Mouse (Mus musculus): ENCODE data around the gene Mfrp. TPM values are rescaled to one million over a fixed set of nuclear protein-coding genes. Genes with fewer than 3 reads are reported as not detected.
"Not testable (repeated sequence)": the region's sequence is repeated elsewhere in the genome, so short reads cannot be mapped to it uniquely, and the experiment has no call there.

The Mfrp gene
- total RNA-seq, 2 experiments from 2014 or later: not detected

GRCm38 (mm10) chr9:44104881-44105280 is 3.4 kb downstream of the Mfrp start:
- no peak for DNase-seq

GRCm38 (mm10) chr9:44105781-44106180 is 4.3 kb downstream of the Mfrp start:
- DNase-seq: no peak

- DNase-seq: no peak
These were observed 4.7 kb downstream of the Mfrp start for GRCm38 (mm10) chr9:44106182-44106581.

- DNase-seq: no peak
These were observed 5.1 kb downstream of the Mfrp start for GRCm38 (mm10) chr9:44106596-44106995.

- peak; percentile 94 to 95 for DNase-seq
These were observed 5.6 kb downstream of the Mfrp start, which contains the start of gene C1qtnf5 for GRCm38 (mm10) chr9:44107110-44107509. Gene C1qtnf5 (plus strand): TSS chr9:44107245.

- peak in 1 of 2 experiments; percentile 70 for DNase-seq
These were observed 6.1 kb downstream of the Mfrp start for GRCm38 (mm10) chr9:44107557-44108179.

- DNase-seq: no peak
These were observed 6.9 kb downstream of the Mfrp start for GRCm38 (mm10) chr9:44108269-44109055.

- peak; percentile 70 to 90 for DNase-seq
These were observed 8.0 kb downstream of the Mfrp start for GRCm38 (mm10) chr9:44109360-44110095.

- DNase-seq: not testable (repeated sequence)
These were observed 10.4 kb downstream of the Mfrp start for GRCm38 (mm10) chr9:44111909-44112308.

GRCm38 (mm10) chr9:44113105-44113789 is 11.7 kb downstream of the Mfrp start, which contains the start of the genes Gm49380 and Rnf26:
Gene Gm49380 (minus strand): TSS chr9:44113500.
Gene Rnf26 (minus strand): TSS chr9:44113517.
- DNase-seq: peak; percentile 98 to 99

- DNase-seq: no peak
These were observed 12.9 kb downstream of the Mfrp start for GRCm38 (mm10) chr9:44114453-44114852.

- no peak for DNase-seq
These were observed 14.1 kb downstream of the Mfrp start for GRCm38 (mm10) chr9:44115599-44115998.

- no peak for DNase-seq
These were observed 14.7 kb downstream of the Mfrp start for GRCm38 (mm10) chr9:44116182-44116581.

- peak in 1 of 2 experiments; percentile 56 for DNase-seq
These were observed 17.5 kb downstream of the Mfrp start for GRCm38 (mm10) chr9:44119011-44119410.

- no peak for DNase-seq
These were observed 18.5 kb downstream of the Mfrp start for GRCm38 (mm10) chr9:44119948-44120465.

GRCm38 (mm10) chr9:44124317-44124716 is 22.8 kb downstream of the Mfrp start:
- no peak for DNase-seq

- DNase-seq: no peak
These were observed 23.5 kb downstream of the Mfrp start for GRCm38 (mm10) chr9:44125026-44125425.

GRCm38 (mm10) chr9:44125546-44126428 is 24.3 kb downstream of the Mfrp start:
- DNase-seq: peak; percentile 87 to 93

- DNase-seq: no peak
These were observed 25.2 kb downstream of the Mfrp start for GRCm38 (mm10) chr9:44126746-44127145.

GRCm38 (mm10) chr9:44127351-44127801 is 25.8 kb downstream of the Mfrp start:
- DNase-seq: peak; percentile 44 to 57

- no peak for DNase-seq
These were observed 28.1 kb downstream of the Mfrp start for GRCm38 (mm10) chr9:44129633-44130032.

All from heart, adult 18-20 months (tissue).